Mouse (Mus musculus): Measurements from ENCODE around the gene 4930430A15Rik.

4930430A15Rik gene

DNA sequence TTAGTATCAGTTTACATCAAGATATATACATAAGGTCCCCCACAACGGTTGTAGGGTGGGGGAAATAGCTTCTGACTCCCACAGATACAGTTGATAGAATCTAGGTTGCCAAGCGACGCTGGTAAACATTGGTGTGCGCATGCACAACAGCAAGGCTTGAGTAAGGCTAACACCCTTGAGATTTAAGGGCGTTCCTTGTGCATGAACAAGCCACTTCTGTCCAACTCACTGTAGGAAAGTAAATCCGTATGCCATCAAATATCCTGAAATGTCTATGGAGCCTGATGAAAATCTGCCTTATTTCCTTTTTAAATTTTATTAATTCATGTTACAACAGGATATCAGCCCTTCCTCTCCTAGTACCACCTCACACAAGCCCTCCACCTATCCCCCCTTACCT is at the start of gene 4930430A15Rik:
TSS of gene 4930430A15Rik (minus strand) at position 101 of the 400 bp plus-strand sequence.
- no peak for DNase-seq

- no peak for DNase-seq
Observed at GRCm38 (mm10) chr2:111274006-111274405, 44.6 kb upstream of the 4930430A15Rik start, which contains the start of gene Olfr1277. Gene Olfr1277 (minus strand): TSS chr2:111274106.

DNA sequence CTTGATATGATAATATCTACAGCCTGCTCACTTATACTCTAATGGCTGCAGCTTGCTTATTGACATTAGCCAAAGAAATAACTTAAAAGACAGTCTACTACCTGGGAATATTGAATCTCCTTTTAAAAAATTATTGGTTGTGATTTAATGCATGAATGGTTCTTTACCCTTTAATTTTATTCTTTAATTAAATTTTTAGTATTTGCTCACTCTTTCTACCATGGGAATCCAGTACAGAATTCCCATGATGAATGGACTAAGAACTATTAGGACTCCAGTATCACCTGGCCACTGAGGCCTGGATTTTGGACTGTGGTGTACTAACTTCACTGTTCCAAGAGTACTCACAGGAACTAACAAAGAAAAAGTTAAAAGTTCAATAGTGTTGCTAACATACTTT is 24.8 kb upstream of the 4930430A15Rik start, which contains the start of gene Olfr1276:
TSS of gene Olfr1276 (plus strand) at position 301 of the 400 bp plus-strand sequence.
- no peak for DNase-seq

GRCm38 (mm10) chr2:111235186-111235585 is 5.8 kb upstream of the 4930430A15Rik start, which contains the start of gene Olfr1275:
Gene Olfr1275 (minus strand): TSS chr2:111235286.
- no peak for DNase-seq

- DNase-seq, result no peak
Observed at GRCm38 (mm10) chr2:111182068-111182467, 47.3 kb downstream of the 4930430A15Rik start.

DNA sequence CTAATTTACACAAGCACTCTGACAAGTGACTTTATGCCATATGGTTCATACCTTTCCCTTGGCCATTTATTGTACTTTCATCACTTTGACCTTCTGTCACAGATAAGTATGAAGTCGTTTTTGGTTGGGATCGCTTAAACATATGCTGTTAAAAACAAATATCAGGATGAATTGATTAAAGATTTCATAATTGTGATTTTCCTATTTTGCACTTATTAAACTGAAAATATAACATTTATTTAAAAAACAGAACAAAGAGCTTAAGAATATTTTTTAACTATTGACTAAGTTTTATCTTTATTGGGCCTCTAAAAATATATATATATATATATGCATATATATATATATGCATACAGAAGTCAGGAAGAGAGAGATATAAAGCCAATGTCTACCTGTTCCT is 76.6 kb downstream of the 4930430A15Rik start, which contains the start of gene Gm15130:
TSS of gene Gm15130 (minus strand) at position 101 of the 400 bp plus-strand sequence.
- DNase-seq, result no peak

DNA sequence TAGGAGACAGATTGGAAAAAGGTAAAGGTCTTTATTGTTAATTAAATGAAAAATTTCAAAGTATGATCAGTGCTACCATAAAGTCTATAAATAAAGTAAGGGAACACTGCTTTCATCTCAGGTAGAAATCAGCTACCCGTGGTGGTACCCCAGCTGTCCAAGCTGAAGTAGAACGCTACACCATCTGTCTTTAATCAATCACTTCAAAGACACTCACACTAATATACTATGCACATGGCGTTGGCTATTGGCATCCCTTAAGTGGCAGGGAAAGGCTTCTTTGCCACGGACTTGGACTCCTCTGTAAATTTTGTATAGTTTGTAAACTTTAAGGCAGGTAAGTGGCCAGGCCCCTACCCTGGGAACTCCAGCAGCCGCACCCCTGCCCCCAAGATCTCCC is 93.7 kb downstream of the 4930430A15Rik start:
- no peak for DNase-seq

Measured in B cell, adult 2 months (primary cell).